Mouse (Mus musculus): Measurements from ENCODE around the gene Rbfox1.

- TF ChIP-seq CTCF (IDR thresholded peaks at IDR 0.05; ENCODE audit: control insufficient read depth, insufficient read depth, low read length) (no peak), POLR2A (IDR thresholded peaks at IDR 0.05; ENCODE audit: borderline replicate concordance, control insufficient read depth, low read depth, low read length) (no peak)
Measured at GRCm38 (mm10) chr16:6986031-6986430, 1100.9 kb downstream of the Rbfox1 start.

All from bone marrow, adult 2 months (tissue).